Mouse (Mus musculus) embryonic facial prominence, embryonic 14.5 days (tissue): ENCODE data around the gene Ovol1. TPM values are rescaled to one million over a fixed set of nuclear protein-coding genes. Genes with fewer than 3 reads are reported as not detected.

Experiments
- ATAC-seq: fragments of 200-750 bp; cut with Nextera tagmentation; 2 replicates; pipeline ENCODE4 v1.8.0; 2017; ENCODE audit warnings: low read depth, moderate number of reproducible peaks, moderate TSS enrichment
- DNase-seq: peaks from one replicate; pipeline ENCODE4 v3.0.0-alpha.2; 2015; ENCODE audit warnings: low spot score
- H3K27ac ChIP-seq: fragments of 300-500 bp; sonication (generic); replicated peaks from 2 replicates; pipeline ENCODE4 v1.5.1; 2014; ENCODE audit warnings: low read depth, mild to moderate bottlenecking, low read length, moderate library complexity
- H3K27me3 ChIP-seq: fragments of 300-500 bp; sonication (generic); replicated peaks from 2 replicates; pipeline ENCODE4 v1.6.1; 2014; ENCODE audit warnings: low read length; ENCODE audit not compliant: control insufficient read depth, insufficient read depth
- H3K36me3 ChIP-seq: fragments of 300-500 bp; sonication (generic); 2 replicates; pipeline ENCODE4 v1.6.1; 2014; ENCODE audit warnings: low read length, mixed read lengths; ENCODE audit not compliant: control insufficient read depth, insufficient read depth
- H3K4me1 ChIP-seq: fragments of 300-500 bp; sonication (generic); 2 replicates; pipeline ENCODE4 v1.6.1; 2014; ENCODE audit warnings: antibody characterized with exemption, low read length; ENCODE audit not compliant: control insufficient read depth, insufficient read depth
- H3K4me2 ChIP-seq: fragments of 300-500 bp; sonication (generic); 2 replicates; pipeline ENCODE4 v1.6.1; 2014; ENCODE audit warnings: low read depth, mild to moderate bottlenecking, low read length, moderate library complexity, mixed read lengths
- H3K4me3 ChIP-seq: fragments of 300-500 bp; sonication (generic); 2 replicates; pipeline ENCODE4 v1.5.1; 2014; ENCODE audit warnings: low read depth, mild to moderate bottlenecking, low read length
- H3K9ac ChIP-seq: fragments of 300-500 bp; sonication (generic); 2 replicates; pipeline ENCODE4 v1.6.1; 2014; ENCODE audit warnings: low read depth, mild to moderate bottlenecking, low read length, moderate library complexity, mixed read lengths
- H3K9me3 ChIP-seq: fragments of 300-500 bp; sonication (generic); 2 replicates; pipeline ENCODE4 v1.6.1; 2016; ENCODE audit warnings: low read length; ENCODE audit not compliant: control insufficient read depth
- WGBS: fragments of 180-500 bp; shearing (Covaris S2); extraction: QIAGEN DNeasy Blood & Tissue Kit; methylation state at CpG from one replicate; pipeline ENCODE4 v1.1.7; 2014; 5-methylcytosine and 5-hydroxymethylcytosine counted together
- polyA plus RNA-seq: library from polyadenylated mRNA; unstranded; fragments of >200 nt; fragmentation: Nextera tagmentation; extraction: Ambion mirVana; gene quantifications from 2 replicates; pipeline ENCODE4 v1.2.1, GENCODE M21; 2014

The Ovol1 gene
- polyA plus RNA-seq, 1 experiment from 2014 or later = 6.1 TPM

DNA sequence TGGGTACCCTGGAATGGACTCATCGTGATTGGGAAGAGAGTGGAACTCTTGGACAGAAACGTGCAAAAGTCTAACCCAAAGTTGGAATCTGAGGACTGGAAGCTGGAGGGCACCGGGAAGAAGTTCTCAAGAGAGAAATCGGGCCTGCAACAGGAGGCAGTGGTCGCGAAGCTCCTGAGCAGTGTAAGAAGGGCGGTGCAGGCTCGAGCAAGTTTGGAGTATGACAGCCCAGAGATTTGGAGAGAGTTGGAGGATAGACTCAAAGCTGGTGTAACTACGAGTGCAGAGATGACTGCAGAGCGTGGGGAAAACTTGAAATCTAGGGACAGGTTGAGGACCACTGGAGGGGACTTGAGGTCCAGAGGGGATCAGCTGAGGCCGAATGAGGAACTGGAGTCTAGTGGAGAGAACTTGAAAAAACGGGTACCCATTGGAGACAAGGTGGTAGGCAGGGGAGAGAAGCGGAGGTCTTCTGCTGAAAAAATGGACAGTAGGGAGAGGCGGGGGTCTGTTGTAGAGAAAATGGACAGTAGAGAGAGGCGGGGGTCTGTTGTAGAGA is 49.3 kb downstream of the Ovol1 start:
- no peak for ATAC-seq
- peaks cover 11% of the 10 kb centered on the region for H3K9me3 ChIP-seq
- peak overlapping the region; percentile 48 for H3K4me3 ChIP-seq
- H3K9ac ChIP-seq = peak overlapping the region; percentile 65
- H3K4me2 ChIP-seq = peak overlapping the region; percentile 80
- no peak for DNase-seq
- H3K36me3 ChIP-seq = no peaks in the 10 kb centered on the region
- WGBS = 53% methylated on average over 15 of the region's 15 CpGs
- H3K4me1 ChIP-seq = 0 out of 2 replicates have a peak, but pooled peaks cover 6% of the 10 kb centered on the region
- no peak overlapping the region for H3K27ac ChIP-seq
- no peaks in the 10 kb centered on the region for H3K27me3 ChIP-seq

- WGBS = 4% methylated on average over 45 of the region's 47 CpGs
- DNase-seq = peak; percentile 99
- Histone ChIP-seq H3K27me3 (no peaks in the 10 kb centered on the region), H3K9ac (peak within 1 kb of the TSS; percentile 65), H3K9me3 (peaks cover 11% of the 10 kb centered on the region), H3K4me2 (peak within 1 kb of the TSS; percentile 80), H3K27ac (no peak within 1 kb of the TSS), H3K36me3 (no peaks in the 10 kb centered on the region), H3K4me1 (0 out of 2 replicates have a peak, but pooled peaks cover 6% of the 10 kb centered on the region), H3K4me3 (peak within 1 kb of the TSS; percentile 48)
- peak; percentile 99 for ATAC-seq
These were observed 50.1 kb downstream of the Ovol1 start, which contains the start of gene Snx32 for GRCm38 (mm10) chr19:5510031-5511026. Gene Snx32, minus strand, starts transcription at chr19:5510538.

GRCm38 (mm10) chr19:5503687-5504086 is 56.8 kb downstream of the Ovol1 start, which contains the start of gene 1700020D05Rik:
Gene 1700020D05Rik, minus strand, starts transcription at chr19:5503787.
- Histone ChIP-seq H3K9ac (no peak within 1 kb of the TSS), H3K27me3 (no peaks in the 10 kb centered on the region), H3K27ac (no peak within 1 kb of the TSS), H3K9me3 (peaks cover 4% of the 10 kb centered on the region), H3K4me3 (no peak within 1 kb of the TSS), H3K36me3 (0 out of 2 replicates have a peak, but pooled peaks cover 6% of the 10 kb centered on the region), H3K4me1 (no peaks in the 10 kb centered on the region), H3K4me2 (no peak within 1 kb of the TSS)
- DNase-seq = no peak
- ATAC-seq = no peak
- 73% methylated on average over 13 of the region's 17 CpGs for WGBS

GRCm38 (mm10) chr19:5500330-5500875 is 60.0 kb downstream of the Ovol1 start:
- Histone ChIP-seq H3K4me3 (no peak overlapping the region), H3K4me2 (no peak overlapping the region), H3K4me1 (no peaks in the 10 kb centered on the region), H3K27ac (no peak overlapping the region), H3K36me3 (peaks cover 34% of the 10 kb centered on the region), H3K27me3 (no peaks in the 10 kb centered on the region), H3K9me3 (no peaks in the 10 kb centered on the region), H3K9ac (no peak overlapping the region)
- ATAC-seq = no peak
- WGBS = 86% methylated on average over 2 of the region's 2 CpGs
- no peak for DNase-seq

Other genes with a start within 250 kb of the Ovol1 start
- gene Catsper1, start 224.9 kb downstream of the Ovol1 start, polyA plus RNA-seq = not detected in 2 replicates
- 7.5 and 9.2 TPM in 2 replicates for gene Cst6, start 211.1 kb downstream of the Ovol1 start, polyA plus RNA-seq
- gene Eif1ad, start 193.9 kb downstream of the Ovol1 start, polyA plus RNA-seq = 35.0 and 35.7 TPM in 2 replicates
- gene Banf1, start 193.5 kb downstream of the Ovol1 start, polyA plus RNA-seq = 375 and 387 TPM in 2 replicates
- gene Sart1, start 171.9 kb downstream of the Ovol1 start, polyA plus RNA-seq = 50.3 and 65.9 TPM in 2 replicates
- 0.53 TPM in 1 of 2 replicates, not detected in the other for gene Tsga10ip, start 158.1 kb downstream of the Ovol1 start, polyA plus RNA-seq
- 191 and 195 TPM in 2 replicates for gene Drap1, start 135.7 kb downstream of the Ovol1 start, polyA plus RNA-seq
- 51.1 and 56.1 TPM in 2 replicates for gene AI837181, start 135.5 kb downstream of the Ovol1 start, polyA plus RNA-seq
- gene Fosl1, start 113.1 kb downstream of the Ovol1 start, polyA plus RNA-seq = not detected in 2 replicates
- 5.7 and 6.1 TPM in 2 replicates for gene Ccdc85b, start 102.8 kb downstream of the Ovol1 start, polyA plus RNA-seq
- 75.0 and 99.0 TPM in 2 replicates for gene Fibp, start 100.0 kb downstream of the Ovol1 start, polyA plus RNA-seq
- 0.85 and 1.5 TPM in 2 replicates for gene Ctsw, start 92.1 kb downstream of the Ovol1 start, polyA plus RNA-seq
- 175 and 190 TPM in 2 replicates for gene Efemp2, start 86.7 kb downstream of the Ovol1 start, polyA plus RNA-seq
- gene Mus81, start 72.2 kb downstream of the Ovol1 start, polyA plus RNA-seq = 38.0 and 39.6 TPM in 2 replicates
- 2,353 and 2,499 TPM in 2 replicates for gene Cfl1, start 70.2 kb downstream of the Ovol1 start, polyA plus RNA-seq
- not detected in 2 replicates for gene 1700020D05Rik, start 56.9 kb downstream of the Ovol1 start, polyA plus RNA-seq
- gene Snx32, start 50.1 kb downstream of the Ovol1 start, polyA plus RNA-seq = 10.7 and 13.2 TPM in 2 replicates
- 3.3 and 3.8 TPM in 2 replicates for gene Ap5b1, start 7.4 kb upstream of the Ovol1 start, polyA plus RNA-seq
- 94.8 and 110 TPM in 2 replicates for gene Rnaseh2c, start 41.2 kb upstream of the Ovol1 start, polyA plus RNA-seq
- gene Kat5, start 49.6 kb upstream of the Ovol1 start, polyA plus RNA-seq = 24.7 and 32.5 TPM in 2 replicates
- 49.2 and 52.9 TPM in 2 replicates for gene Rela, start 76.8 kb upstream of the Ovol1 start, polyA plus RNA-seq
- gene Sipa1, start 103.1 kb upstream of the Ovol1 start, polyA plus RNA-seq = 24.4 and 26.6 TPM in 2 replicates
- gene Map3k11, start 128.1 kb upstream of the Ovol1 start, polyA plus RNA-seq = 18.9 and 23.3 TPM in 2 replicates
- gene Pcnx3, start 128.3 kb upstream of the Ovol1 start, polyA plus RNA-seq = 24.1 and 32.1 TPM in 2 replicates
- gene Kcnk7, start 143.7 kb upstream of the Ovol1 start, polyA plus RNA-seq = 0.34 and 1.7 TPM in 2 replicates
- gene Ehbp1l1, start 165.7 kb upstream of the Ovol1 start, polyA plus RNA-seq = 34.2 and 43.4 TPM in 2 replicates
- 101 and 111 TPM in 2 replicates for gene Fam89b, start 169.0 kb upstream of the Ovol1 start, polyA plus RNA-seq
- gene Ltbp3, start 180.3 kb upstream of the Ovol1 start, polyA plus RNA-seq = 59.2 and 68.0 TPM in 2 replicates
- 78.3 and 79.8 TPM in 2 replicates for gene Scyl1, start 210.8 kb upstream of the Ovol1 start, polyA plus RNA-seq